Mouse (Mus musculus) forebrain, embryonic 11.5 days (tissue): ENCODE measurements around the gene Csnk2a2. TPM values are rescaled to one million over a fixed set of nuclear protein-coding genes. Genes with fewer than 3 reads are reported as not detected.

Source experiments
- ATAC-seq: fragments of 200-750 bp; cut with Nextera tagmentation; replicated peaks from 2 replicates; pipeline ENCODE4 v1.8.0; 2017; ENCODE audit warnings: moderate TSS enrichment; ENCODE audit not compliant: low FRiP score
- DNase-seq: peaks from one replicate; pipeline ENCODE4 v3.0.0-alpha.2; 2017; ENCODE audit warnings: low spot score
- H3K27ac ChIP-seq: fragments of 300-500 bp; sonication (generic); 2 replicates; pipeline ENCODE4 v1.5.1; 2014; ENCODE audit warnings: low read depth, low read length
- H3K27me3 ChIP-seq: fragments of 300-500 bp; sonication (generic); 2 replicates; pipeline ENCODE4 v1.6.1; 2014; ENCODE audit warnings: mild to moderate bottlenecking, low read length, mixed read lengths; ENCODE audit not compliant: control insufficient read depth, insufficient read depth
- H3K36me3 ChIP-seq: fragments of 300-500 bp; sonication (generic); 2 replicates; pipeline ENCODE4 v1.6.1; 2014; ENCODE audit warnings: mild to moderate bottlenecking, low read length, moderate library complexity, mixed read lengths; ENCODE audit not compliant: control insufficient read depth, insufficient read depth
- H3K4me1 ChIP-seq: fragments of 300-500 bp; sonication (generic); replicated peaks from 2 replicates; pipeline ENCODE4 v1.6.1; 2014; ENCODE audit warnings: low read length, mixed read lengths; ENCODE audit not compliant: control insufficient read depth, insufficient read depth
- H3K4me2 ChIP-seq: fragments of 300-500 bp; sonication (generic); 2 replicates; pipeline ENCODE4 v1.6.1; 2014; ENCODE audit warnings: low read depth, mild to moderate bottlenecking, low read length, moderate library complexity, mixed read lengths; ENCODE audit not compliant: severe bottlenecking
- H3K4me3 ChIP-seq: fragments of 300-500 bp; sonication (generic); 2 replicates; pipeline ENCODE4 v1.5.1; 2014; ENCODE audit warnings: low read depth, low read length
- H3K9ac ChIP-seq: fragments of 300-500 bp; sonication (generic); 2 replicates; pipeline ENCODE4 v1.6.1; 2014; ENCODE audit warnings: low read length
- H3K9me3 ChIP-seq: fragments of 300-500 bp; sonication (generic); 2 replicates; pipeline ENCODE4 v1.6.1; 2016; ENCODE audit warnings: low read length, mixed read lengths; ENCODE audit not compliant: control insufficient read depth
- WGBS: fragments of 180-500 bp; shearing (Covaris S2); extraction: QIAGEN DNeasy Blood & Tissue Kit; methylation state at CpG from one replicate; pipeline ENCODE4 v1.1.7; 2014; 5-methylcytosine and 5-hydroxymethylcytosine counted together
- polyA plus RNA-seq: library from polyadenylated mRNA; unstranded; fragments of >200 nt; fragmentation: Nextera tagmentation; extraction: Ambion mirVana; gene quantifications from 2 replicates; pipeline ENCODE4 v1.2.1, GENCODE M21; 2014

Csnk2a2 gene
- polyA plus RNA-seq, 1 experiment from 2014 or later, result 21.2 TPM

- Histone ChIP-seq H3K4me3 (no peak overlapping the region), H3K27ac (no peak overlapping the region), H3K9ac (no peak overlapping the region), H3K36me3 (no peaks in the 10 kb centered on the region), H3K4me1 (no peaks in the 10 kb centered on the region), H3K4me2 (no peak overlapping the region), H3K27me3 (no peaks in the 10 kb centered on the region), H3K9me3 (no peaks in the 10 kb centered on the region)
- DNase-seq (no peak), ATAC-seq (no peak)
- WGBS, result 82% methylated on average over 4 of the region's 4 CpGs
Measured at GRCm38 (mm10) chr8:95513219-95513618, 23.4 kb upstream of the Csnk2a2 start.

GRCm38 (mm10) chr8:95512257-95512656 lies 22.4 kb upstream of the Csnk2a2 start:
- H3K36me3 ChIP-seq, result no peaks in the 10 kb centered on the region
- no peaks in the 10 kb centered on the region for H3K9me3 ChIP-seq
- 74% methylated on average over 4 of the region's 4 CpGs for WGBS
- H3K4me3 ChIP-seq, result no peak overlapping the region
- no peaks in the 10 kb centered on the region for H3K27me3 ChIP-seq
- no peak overlapping the region for H3K4me2 ChIP-seq
- H3K27ac ChIP-seq, result no peak overlapping the region
- ATAC-seq, result no peak
- H3K9ac ChIP-seq, result no peak overlapping the region
- DNase-seq, result no peak
- H3K4me1 ChIP-seq, result no peaks in the 10 kb centered on the region

GRCm38 (mm10) chr8:95506245-95506644 lies 16.4 kb upstream of the Csnk2a2 start:
- Histone ChIP-seq H3K4me3 (no peak overlapping the region), H3K9me3 (no peaks in the 10 kb centered on the region), H3K4me2 (no peak overlapping the region), H3K4me1 (no peaks in the 10 kb centered on the region), H3K9ac (no peak overlapping the region), H3K27me3 (no peaks in the 10 kb centered on the region), H3K36me3 (no peaks in the 10 kb centered on the region), H3K27ac (no peak overlapping the region)
- WGBS, result 79% methylated on average over 5 of the region's 5 CpGs
- DNase-seq, result no peak
- no peak for ATAC-seq

- no peak overlapping the region for H3K27ac ChIP-seq
- no peak for ATAC-seq
- no peak overlapping the region for H3K4me2 ChIP-seq
- H3K9me3 ChIP-seq, result no peaks in the 10 kb centered on the region
- no peak overlapping the region for H3K4me3 ChIP-seq
- WGBS, result 91% methylated on average over 3 of the region's 3 CpGs
- DNase-seq, result no peak
- H3K36me3 ChIP-seq, result no peaks in the 10 kb centered on the region
- H3K27me3 ChIP-seq, result no peaks in the 10 kb centered on the region
- H3K4me1 ChIP-seq, result no peaks in the 10 kb centered on the region
- H3K9ac ChIP-seq, result no peak overlapping the region
Measured at GRCm38 (mm10) chr8:95505606-95506005, 15.8 kb upstream of the Csnk2a2 start.

GRCm38 (mm10) chr8:95504835-95505234 lies 15.0 kb upstream of the Csnk2a2 start:
- H3K4me3 ChIP-seq, result no peak overlapping the region
- 68% methylated on average over 5 of the region's 5 CpGs for WGBS
- H3K27me3 ChIP-seq, result no peaks in the 10 kb centered on the region
- no peak overlapping the region for H3K27ac ChIP-seq
- no peak for DNase-seq
- no peaks in the 10 kb centered on the region for H3K36me3 ChIP-seq
- H3K4me1 ChIP-seq, result no peaks in the 10 kb centered on the region
- no peak overlapping the region for H3K4me2 ChIP-seq
- H3K9me3 ChIP-seq, result no peaks in the 10 kb centered on the region
- H3K9ac ChIP-seq, result no peak overlapping the region
- no peak for ATAC-seq

GRCm38 (mm10) chr8:95502431-95502830 lies 12.6 kb upstream of the Csnk2a2 start:
- WGBS, result 90% methylated on average over 7 of the region's 7 CpGs
- Histone ChIP-seq H3K4me2 (no peak overlapping the region), H3K27me3 (no peaks in the 10 kb centered on the region), H3K9ac (no peak overlapping the region), H3K36me3 (no peaks in the 10 kb centered on the region), H3K9me3 (no peaks in the 10 kb centered on the region), H3K4me3 (no peak overlapping the region), H3K27ac (no peak overlapping the region), H3K4me1 (no peaks in the 10 kb centered on the region)
- ATAC-seq (no peak), DNase-seq (no peak)

GRCm38 (mm10) chr8:95500436-95500835 lies 10.6 kb upstream of the Csnk2a2 start:
- H3K9me3 ChIP-seq, result no peaks in the 10 kb centered on the region
- H3K4me2 ChIP-seq, result no peak overlapping the region
- WGBS, result 92% methylated on average over 5 of the region's 5 CpGs
- no peaks in the 10 kb centered on the region for H3K36me3 ChIP-seq
- ATAC-seq, result no peak
- H3K4me1 ChIP-seq, result no peaks in the 10 kb centered on the region
- H3K27me3 ChIP-seq, result no peaks in the 10 kb centered on the region
- no peak overlapping the region for H3K4me3 ChIP-seq
- no peak for DNase-seq
- H3K27ac ChIP-seq, result no peak overlapping the region
- no peak overlapping the region for H3K9ac ChIP-seq

GRCm38 (mm10) chr8:95499266-95500064 lies 9.6 kb upstream of the Csnk2a2 start:
- H3K27me3 ChIP-seq, result no peaks in the 10 kb centered on the region
- H3K4me3 ChIP-seq, result no peak overlapping the region
- DNase-seq, result no peak
- H3K9me3 ChIP-seq, result no peaks in the 10 kb centered on the region
- no peak overlapping the region for H3K4me2 ChIP-seq
- no peak overlapping the region for H3K27ac ChIP-seq
- no peaks in the 10 kb centered on the region for H3K36me3 ChIP-seq
- ATAC-seq, result no peak
- no peak overlapping the region for H3K9ac ChIP-seq
- no peaks in the 10 kb centered on the region for H3K4me1 ChIP-seq
- WGBS, result 75% methylated on average over 4 of the region's 4 CpGs

GRCm38 (mm10) chr8:95497821-95498220 lies 8.0 kb upstream of the Csnk2a2 start:
- Histone ChIP-seq H3K4me2 (no peak overlapping the region), H3K36me3 (no peaks in the 10 kb centered on the region), H3K9me3 (no peaks in the 10 kb centered on the region), H3K27me3 (no peaks in the 10 kb centered on the region), H3K9ac (no peak overlapping the region), H3K4me3 (no peak overlapping the region), H3K27ac (no peak overlapping the region), H3K4me1 (no peaks in the 10 kb centered on the region)
- DNase-seq (no peak), ATAC-seq (no peak)
- WGBS, result 82% methylated on average over 3 of the region's 3 CpGs
